Mouse (Mus musculus) hindbrain, embryonic 14.5 days (tissue): Measurements from ENCODE around the gene Gm11627. TPM values are rescaled to one million over a fixed set of nuclear protein-coding genes. Genes with fewer than 3 reads are reported as not detected.
A peak's percentile ranks its signal among the peaks of the same experiment; 100 is the strongest.

Source experiments
- ATAC-seq: fragments of 200-750 bp; cut with Nextera tagmentation; 2 replicates; pipeline ENCODE4 v1.8.0; 2017; ENCODE audit warnings: moderate number of reproducible peaks, mild to moderate bottlenecking, moderate TSS enrichment, moderate library complexity; ENCODE audit not compliant: low FRiP score
- DNase-seq: peaks from one replicate; pipeline ENCODE4 v3.0.0-alpha.2; 2015; ENCODE audit warnings: low spot score
- H3K27ac ChIP-seq: fragments of 300-500 bp; sonication (generic); 2 replicates; pipeline ENCODE4 v1.5.1; 2014; ENCODE audit warnings: mild to moderate bottlenecking, moderate library complexity
- H3K27me3 ChIP-seq: fragments of 300-500 bp; sonication (generic); 2 replicates; pipeline ENCODE4 v1.6.1; 2014; ENCODE audit warnings: mild to moderate bottlenecking, low read length, mixed read lengths; ENCODE audit not compliant: control insufficient read depth, insufficient read depth
- H3K36me3 ChIP-seq: fragments of 300-500 bp; sonication (generic); replicated peaks from 2 replicates; pipeline ENCODE4 v1.6.1; 2014; ENCODE audit not compliant: control insufficient read depth, insufficient read depth
- H3K4me1 ChIP-seq: fragments of 300-500 bp; sonication (generic); replicated peaks from 2 replicates; pipeline ENCODE4 v1.6.1; 2014; ENCODE audit warnings: antibody characterized with exemption, low read length, mixed read lengths; ENCODE audit not compliant: control insufficient read depth, insufficient read depth
- H3K4me2 ChIP-seq: fragments of 300-500 bp; sonication (generic); replicated peaks from 2 replicates; pipeline ENCODE4 v1.6.1; 2014; ENCODE audit warnings: mild to moderate bottlenecking, moderate library complexity
- H3K4me3 ChIP-seq: fragments of 300-500 bp; sonication (generic); replicated peaks from 2 replicates; pipeline ENCODE4 v1.5.1; 2014; ENCODE audit warnings: mild to moderate bottlenecking, low read length
- H3K9ac ChIP-seq: fragments of 300-500 bp; sonication (generic); 2 replicates; pipeline ENCODE4 v1.6.1; 2014
- H3K9me3 ChIP-seq: fragments of 300-500 bp; sonication (generic); 2 replicates; pipeline ENCODE4 v1.6.1; 2016; ENCODE audit warnings: low read length; ENCODE audit not compliant: control insufficient read depth
- WGBS: fragments of 180-500 bp; shearing (Covaris S2); extraction: QIAGEN DNeasy Blood & Tissue Kit; methylation state at CpG from one replicate; pipeline ENCODE4 v1.1.7; 2014; 5-methylcytosine and 5-hydroxymethylcytosine counted together
- polyA plus RNA-seq: library from polyadenylated mRNA; unstranded; fragments of >200 nt; fragmentation: Nextera tagmentation; extraction: Ambion mirVana; gene quantifications from 2 replicates; pipeline ENCODE4 v1.2.1, GENCODE M21; 2014

Gene Gm11627
- polyA plus RNA-seq, 1 experiment from 2014 or later, result 4.3 TPM

GRCm38 (mm10) chr11:102604010-102604584 lies 24.8 kb upstream of the Gm11627 start, which contains the start of gene Fzd2:
Fzd2 (plus strand) TSS chr11:102604396.
- peak; percentile 95 for ATAC-seq
- under 1% methylated on average over 31 of the region's 31 CpGs for WGBS

GRCm38 (mm10) chr11:102603496-102603850 lies 24.2 kb upstream of the Gm11627 start:
- Histone ChIP-seq H3K4me2 (peak overlapping the region; percentile 89), H3K4me1 (peaks cover 18% of the 10 kb centered on the region; the same call in 1 of the 2 replicates), H3K4me3 (peak overlapping the region; percentile 75), H3K27me3 (peaks cover 10% of the 10 kb centered on the region; the same call in 1 of the 2 replicates), H3K27ac (peak overlapping the region; percentile 86), H3K9ac (peak overlapping the region; percentile 52; the same call in 1 of the 2 replicates), H3K9me3 (no peaks in the 10 kb centered on the region), H3K36me3 (no peaks in the 10 kb centered on the region)
- DNase-seq (peak; percentile 66), ATAC-seq (peak; percentile 46)
- WGBS, result 3% methylated on average over 10 of the region's 10 CpGs

More at GRCm38 (mm10) chr11:102604010-102604584, 24.8 kb upstream of the Gm11627 start, which contains the start of gene Fzd2:
- H3K4me2 ChIP-seq, result peak within 1 kb of the TSS; percentile 89
- peaks cover 19% of the 10 kb centered on the region; the same call in 1 of the 2 replicates for H3K4me1 ChIP-seq
- H3K27me3 ChIP-seq, result peaks cover 10% of the 10 kb centered on the region; the same call in 1 of the 2 replicates
- no peaks in the 10 kb centered on the region for H3K36me3 ChIP-seq
- H3K9me3 ChIP-seq, result no peaks in the 10 kb centered on the region
- peak; percentile 90 for DNase-seq
- peak within 1 kb of the TSS; percentile 71 for H3K9ac ChIP-seq
- H3K27ac ChIP-seq, result peak within 1 kb of the TSS; percentile 86
- peak within 1 kb of the TSS; percentile 75 for H3K4me3 ChIP-seq

- H3K27me3 ChIP-seq, result peaks cover 10% of the 10 kb centered on the region; the same call in 1 of the 2 replicates
- no peak for DNase-seq
- H3K4me2 ChIP-seq, result peak overlapping the region; percentile 89
- H3K4me1 ChIP-seq, result peaks cover 18% of the 10 kb centered on the region; the same call in 1 of the 2 replicates
- peak overlapping the region; percentile 52; the same call in 1 of the 2 replicates for H3K9ac ChIP-seq
- H3K27ac ChIP-seq, result peak overlapping the region; percentile 86
- H3K4me3 ChIP-seq, result peak overlapping the region; percentile 75
- H3K36me3 ChIP-seq, result no peaks in the 10 kb centered on the region
- no peaks in the 10 kb centered on the region for H3K9me3 ChIP-seq
- no peak for ATAC-seq
- under 1% methylated on average over 13 of the region's 13 CpGs for WGBS
Observed at GRCm38 (mm10) chr11:102602816-102603495, 23.7 kb upstream of the Gm11627 start.

- DNase-seq (no peak), ATAC-seq (no peak)
- Histone ChIP-seq H3K9ac (no peak overlapping the region), H3K4me3 (no peak overlapping the region), H3K27me3 (no peaks in the 10 kb centered on the region), H3K4me1 (no peaks in the 10 kb centered on the region), H3K9me3 (no peaks in the 10 kb centered on the region), H3K4me2 (no peak overlapping the region), H3K27ac (no peak overlapping the region), H3K36me3 (no peaks in the 10 kb centered on the region)
- WGBS, result 89% methylated on average over 3 of the region's 3 CpGs
Observed at GRCm38 (mm10) chr11:102599912-102600311, 20.7 kb upstream of the Gm11627 start.

GRCm38 (mm10) chr11:102595341-102595820 lies 16.1 kb upstream of the Gm11627 start:
- no peak overlapping the region for H3K4me3 ChIP-seq
- ATAC-seq (no peak), DNase-seq (no peak)
- H3K4me1 ChIP-seq, result no peaks in the 10 kb centered on the region
- no peak overlapping the region for H3K4me2 ChIP-seq
- no peaks in the 10 kb centered on the region for H3K9me3 ChIP-seq
- no peaks in the 10 kb centered on the region for H3K36me3 ChIP-seq
- H3K9ac ChIP-seq, result no peak overlapping the region
- no peaks in the 10 kb centered on the region for H3K27me3 ChIP-seq
- no peak overlapping the region for H3K27ac ChIP-seq
- 11% methylated on average over 3 of the region's 4 CpGs for WGBS

- Histone ChIP-seq H3K4me2 (no peak overlapping the region), H3K9ac (no peak overlapping the region), H3K4me3 (no peak overlapping the region), H3K36me3 (no peaks in the 10 kb centered on the region), H3K27ac (no peak overlapping the region), H3K9me3 (no peaks in the 10 kb centered on the region), H3K4me1 (no peaks in the 10 kb centered on the region), H3K27me3 (no peaks in the 10 kb centered on the region)
- WGBS, result 69% methylated on average over 3 of the region's 3 CpGs
- ATAC-seq, result no peak
- DNase-seq, result no peak
Observed at GRCm38 (mm10) chr11:102587554-102587953, 8.3 kb upstream of the Gm11627 start.

- Histone ChIP-seq H3K4me3 (no peak overlapping the region), H3K9me3 (no peaks in the 10 kb centered on the region), H3K9ac (no peak overlapping the region), H3K27me3 (no peaks in the 10 kb centered on the region), H3K4me2 (no peak overlapping the region), H3K4me1 (0 out of 2 replicates have a peak, but pooled peaks cover 2% of the 10 kb centered on the region), H3K36me3 (no peaks in the 10 kb centered on the region), H3K27ac (no peak overlapping the region)
- 95% methylated on average over 4 of the region's 4 CpGs for WGBS
- no peak for DNase-seq
- ATAC-seq, result no peak
Observed at GRCm38 (mm10) chr11:102586445-102587130, 7.3 kb upstream of the Gm11627 start.

GRCm38 (mm10) chr11:102582736-102583135 lies 3.5 kb upstream of the Gm11627 start:
- H3K4me1 ChIP-seq, result peaks cover 20% of the 10 kb centered on the region; the same call in 1 of the 2 replicates
- no peaks in the 10 kb centered on the region for H3K36me3 ChIP-seq
- no peak for ATAC-seq
- no peak overlapping the region for H3K4me3 ChIP-seq
- no peaks in the 10 kb centered on the region for H3K27me3 ChIP-seq
- H3K4me2 ChIP-seq, result no peak overlapping the region
- DNase-seq, result no peak
- H3K27ac ChIP-seq, result no peak overlapping the region
- 20% methylated on average over 5 of the region's 5 CpGs for WGBS
- H3K9me3 ChIP-seq, result no peaks in the 10 kb centered on the region
- no peak overlapping the region for H3K9ac ChIP-seq
